Mouse (Mus musculus) MEL (cell line): ENCODE measurements around the gene Rnf121. TPM values are rescaled to one million over a fixed set of nuclear protein-coding genes. Genes with fewer than 3 reads are reported as not detected.
"Not testable (repeated sequence)": the region's sequence is repeated elsewhere in the genome, so short reads cannot be mapped to it uniquely, and the experiment has no call there.

Experiments used
- DNase-seq: peaks from one replicate; pipeline ENCODE4 v3.0.0; 2011; ENCODE audit warnings: low read depth, low spot score
- H3K27ac ChIP-seq: 2 replicates; pipeline ENCODE4 v1.5.1; 2012; ENCODE audit warnings: low read depth, mild to moderate bottlenecking, control low read depth, low read length, moderate library complexity; ENCODE audit not compliant: control insufficient read depth
- H3K27me3 ChIP-seq, 2 experiments: fragments of 150-350 bp in 1 of 2; sonication (generic) in 1 of 2; 2 replicates each; pipeline ENCODE4 v1.6.1; 2012; ENCODE audit warnings: low read length in 2 of 2, mild to moderate bottlenecking in 2 of 2, improper control_type of control experiment in 1 of 2, moderate library complexity in 1 of 2; ENCODE audit not compliant: insufficient read depth in 2 of 2, control insufficient read depth in 1 of 2
- H3K36me3 ChIP-seq, 2 experiments: 2 replicates each; pipeline ENCODE4 v1.6.1; 2012 to 2014; ENCODE audit warnings: low read length in 2 of 2, improper control_type of control experiment in 1 of 2, inconsistent platforms in 1 of 2, mild to moderate bottlenecking in 1 of 2; ENCODE audit not compliant: insufficient read depth in 2 of 2, control insufficient read depth in 1 of 2
- H3K4me1 ChIP-seq, 2 experiments: fragments of 150-350 bp in 1 of 2; sonication (generic) in 1 of 2; 2 replicates each; pipeline ENCODE4 v1.6.1; 2012; ENCODE audit warnings: low read length in 2 of 2, improper control_type of control experiment in 1 of 2, mild to moderate bottlenecking in 1 of 2; ENCODE audit not compliant: insufficient read depth in 2 of 2, control insufficient read depth in 1 of 2
- H3K4me3 ChIP-seq, 2 experiments: fragments of 150-350 bp in 1 of 2; sonication (generic) in 1 of 2; 2 replicates each; pipeline ENCODE4 v1.5.1; 2012; ENCODE audit warnings: low read depth in 2 of 2, low read length in 2 of 2, mild to moderate bottlenecking in 2 of 2, moderate library complexity in 2 of 2, control low read depth in 1 of 2, improper control_type of control experiment in 1 of 2; ENCODE audit not compliant: control insufficient read depth in 1 of 2, insufficient read depth in 1 of 2
- H3K79me2 ChIP-seq: 2 replicates; pipeline ENCODE4 v1.6.1; 2012; ENCODE audit warnings: mild to moderate bottlenecking, low read length, moderate library complexity; ENCODE audit not compliant: control insufficient read depth, poor library complexity, insufficient read depth
- H3K9ac ChIP-seq: 2 replicates; pipeline ENCODE4 v1.6.1; 2012; ENCODE audit warnings: low read depth, mild to moderate bottlenecking, control low read depth, low read length, moderate library complexity; ENCODE audit not compliant: control insufficient read depth, poor library complexity, severe bottlenecking
- H3K9me3 ChIP-seq: fragments of 150-350 bp; sonication (generic); replicated peaks from 2 replicates; pipeline ENCODE4 v1.6.1; 2012; ENCODE audit warnings: mild to moderate bottlenecking, low read length, improper control_type of control experiment, moderate library complexity; ENCODE audit not compliant: insufficient read depth
- CHD2 ChIP-seq: IDR thresholded peaks from 2 replicates; pipeline ENCODE4 v1.6.1; 2011; ENCODE audit warnings: low read length, improper control_type of control experiment
- EP300 ChIP-seq, 2 experiments: IDR thresholded peaks; 2 replicates each; pipeline ENCODE4 v1.6.1; 2011; ENCODE audit warnings: improper control_type of control experiment in 2 of 2, low read length in 2 of 2, low read depth in 1 of 2, mild to moderate bottlenecking in 1 of 2
- GABPA ChIP-seq: IDR thresholded peaks from 2 replicates; pipeline ENCODE4 v1.6.1; 2012; ENCODE audit warnings: low read depth, mild to moderate bottlenecking, inconsistent platforms, low read length, improper control_type of control experiment, moderate library complexity
- JUND ChIP-seq: IDR thresholded peaks from 2 replicates; pipeline ENCODE4 v1.6.1; 2011; ENCODE audit warnings: low read depth, mild to moderate bottlenecking, improper control_type of control experiment, low read length
- MAZ ChIP-seq: IDR thresholded peaks from 2 replicates; pipeline ENCODE4 v1.6.1; 2012; ENCODE audit warnings: low read depth, mild to moderate bottlenecking, inconsistent platforms, low read length, improper control_type of control experiment
- MYB ChIP-seq: IDR thresholded peaks from 2 replicates; pipeline ENCODE4 v1.6.1; 2011; ENCODE audit warnings: mild to moderate bottlenecking, low read depth, low read length, improper control_type of control experiment
- POLR2AphosphoS5 ChIP-seq: IDR thresholded peaks from 2 replicates; pipeline ENCODE4 v1.6.1; 2012; ENCODE audit warnings: low read depth, borderline replicate concordance, mild to moderate bottlenecking, inconsistent platforms, low read length, moderate library complexity, mixed read lengths
- RAD21 ChIP-seq: IDR thresholded peaks from 2 replicates; pipeline ENCODE4 v1.6.1; 2011; ENCODE audit warnings: mild to moderate bottlenecking, low read depth, low read length, improper control_type of control experiment
- UBTF ChIP-seq: IDR thresholded peaks from 2 replicates; pipeline ENCODE4 v1.6.1; 2012; ENCODE audit warnings: low read depth, mild to moderate bottlenecking, inconsistent platforms, low read length, improper control_type of control experiment, moderate library complexity, borderline replicate concordance; ENCODE audit not compliant: insufficient read depth
- USF1 ChIP-seq: IDR thresholded peaks from 2 replicates; pipeline ENCODE4 v1.6.1; 2014; ENCODE audit warnings: low read depth, mild to moderate bottlenecking, inconsistent platforms, low read length, improper control_type of control experiment, moderate library complexity
- ZKSCAN1 ChIP-seq: IDR thresholded peaks from 2 replicates; pipeline ENCODE4 v1.6.1; 2012; ENCODE audit warnings: low read depth, mild to moderate bottlenecking, inconsistent platforms, low read length, improper control_type of control experiment, moderate library complexity
- ZNF384 ChIP-seq: IDR thresholded peaks from 2 replicates; pipeline ENCODE4 v1.6.1; 2012; ENCODE audit warnings: low read depth, mild to moderate bottlenecking, inconsistent platforms, low read length, improper control_type of control experiment
- polyA plus RNA-seq, 2 experiments: library from polyadenylated mRNA; stranded (reverse) in 1 of 2; unstranded in 1 of 2; fragments of >175 nt in 1 of 2; fragments of >200 nt in 1 of 2; gene quantifications; 2 replicates each; pipeline versions ENCODE4 v1.2.1 to v1.2.4; 2012; ENCODE audit warnings: low replicate concordance in 2 of 2, low read depth in 1 of 2; ENCODE audit not compliant: insufficient read length in 2 of 2, insufficient read depth in 1 of 2, missing spikeins in 1 of 2
- total RNA-seq: library from RNA; depleted of rRNA; stranded (reverse); fragments of 300-350 nt; gene quantifications from 2 replicates; pipeline ENCODE4 v1.2.3, GENCODE M21; 2012

The Rnf121 gene
- total and polyA plus RNA-seq, 3 experiments: 16.0 to 18.5 TPM; not detected in 1

DNA sequence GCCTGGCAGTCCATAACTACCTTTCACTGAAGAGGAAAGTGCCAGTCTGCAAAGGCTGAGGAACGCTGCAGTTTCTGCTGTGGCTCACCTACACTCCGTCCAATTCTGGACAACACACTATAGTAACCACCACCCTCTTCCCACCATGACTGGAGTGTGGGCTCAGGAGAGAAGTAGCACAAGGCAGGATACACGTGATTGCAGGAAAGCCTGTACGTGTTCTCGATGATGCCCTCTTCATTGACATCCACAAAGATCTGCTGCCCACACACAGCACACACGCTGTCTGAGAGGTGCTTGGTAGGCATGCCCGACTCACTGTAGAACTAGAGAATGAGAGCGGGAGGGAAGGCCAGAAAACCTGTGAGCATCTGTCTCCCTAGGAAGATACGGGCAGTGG lies 41.4 kb downstream of the Rnf121 start:
- Histone ChIP-seq H3K9ac (no peak overlapping the region), H3K9me3 (no peaks in the 10 kb centered on the region), H3K27ac (no peak overlapping the region), H3K4me3 (no peak overlapping the region), H3K27me3 (no peaks in the 10 kb centered on the region), H3K4me1 (no peaks in the 10 kb centered on the region), H3K79me2 (no peaks in the 10 kb centered on the region), H3K36me3 (peaks cover 0 to 2% of the 10 kb centered on the region in 2 experiments; a peak in 2 of 4 replicates)
- DNase-seq: no peak
- no peak for TF ChIP-seq EP300 (IDR thresholded peaks at IDR 0.05; ENCODE audit: low read depth in 1 of 2, low read length in 2 of 2)
- TF ChIP-seq JUND: no peak
- no peak for TF ChIP-seq POLR2AphosphoS5
- no peak for TF ChIP-seq ZNF384
- TF ChIP-seq CHD2: no peak
- no peak for TF ChIP-seq MAZ
- TF ChIP-seq USF1: no peak
- TF ChIP-seq UBTF: no peak

DNA sequence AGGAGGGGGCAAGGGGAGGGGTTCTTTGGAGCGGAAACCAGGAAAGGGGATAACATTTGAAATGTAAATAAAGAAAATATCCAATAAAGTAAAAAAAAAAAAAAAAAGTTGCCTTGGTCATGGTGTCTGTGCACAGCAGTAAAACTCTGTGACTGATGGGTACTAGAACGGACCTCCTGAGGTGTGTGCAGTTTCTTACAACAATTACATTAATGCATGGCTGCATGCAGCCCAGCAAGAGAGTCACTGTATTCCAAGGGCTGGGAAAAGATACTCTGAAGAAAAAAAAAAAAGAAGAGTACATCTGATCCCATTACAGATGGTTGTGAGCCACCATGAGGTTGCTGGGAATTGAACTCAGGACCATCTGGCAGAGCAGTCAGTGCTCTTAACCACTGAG lies 44.3 kb downstream of the Rnf121 start:
- not testable (repeated sequence) for H3K9ac ChIP-seq, H3K9me3 ChIP-seq, H3K4me3 ChIP-seq, DNase-seq, H3K79me2 ChIP-seq, H3K27me3 ChIP-seq, H3K27ac ChIP-seq, H3K36me3 ChIP-seq, H3K4me1 ChIP-seq

DNA sequence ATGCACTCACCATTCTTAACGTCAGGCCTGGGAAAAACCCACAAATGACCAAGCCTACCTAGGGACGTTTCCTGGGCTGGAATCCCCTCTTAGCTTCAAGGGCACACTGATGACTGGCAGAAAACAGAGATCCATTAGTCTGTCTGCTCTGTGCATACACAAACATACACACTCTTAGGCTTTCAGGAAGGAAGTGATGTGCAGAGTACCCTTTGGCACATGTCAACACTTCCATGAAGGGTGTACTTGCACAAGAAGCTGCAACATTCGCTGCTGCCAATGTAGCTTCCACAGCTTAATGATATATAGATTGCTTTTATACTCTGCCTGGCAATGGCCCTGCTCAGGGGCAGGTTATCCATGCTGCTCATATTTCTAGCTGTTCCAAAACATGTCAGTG lies 45.9 kb downstream of the Rnf121 start:
- H3K79me2 ChIP-seq: no peaks in the 10 kb centered on the region
- H3K27me3 ChIP-seq: no peaks in the 10 kb centered on the region
- no peak overlapping the region for H3K27ac ChIP-seq
- no peak overlapping the region for H3K4me3 ChIP-seq
- H3K9ac ChIP-seq: no peak overlapping the region
- no peaks in the 10 kb centered on the region for H3K4me1 ChIP-seq
- H3K36me3 ChIP-seq: peaks cover 0 to 3% of the 10 kb centered on the region in 2 experiments; a peak in 2 of 4 replicates
- no peak for DNase-seq
- no peaks in the 10 kb centered on the region for H3K9me3 ChIP-seq
- TF ChIP-seq RAD21 (no peak), GABPA (no peak), MYB (no peak), CHD2 (no peak), ZKSCAN1 (no peak)
